Mouse (Mus musculus) MEL (cell line): ENCODE data around the gene Mtr.
A peak's percentile ranks its signal among the peaks of the same experiment; 100 is the strongest.

Source experiments
- CHD2 ChIP-seq: IDR thresholded peaks from 2 replicates; pipeline ENCODE4 v1.6.1; 2011; ENCODE audit warnings: low read length, improper control_type of control experiment
- CTCF ChIP-seq, 3 experiments: IDR thresholded peaks in 2 of 3; conservative IDR thresholded peaks in 1 of 3; 2 replicates each; pipeline ENCODE4 v1.5.1; 2011 to 2012; ENCODE audit warnings: low read length in 3 of 3, low read depth in 2 of 3, mild to moderate bottlenecking in 2 of 3, improper control_type of control experiment in 1 of 3, inconsistent platforms in 1 of 3, mixed read lengths in 1 of 3, moderate library complexity in 1 of 3; ENCODE audit not compliant: control insufficient read depth in 1 of 3, insufficient read depth in 1 of 3, poor library complexity in 1 of 3, severe bottlenecking in 1 of 3
- E2F4 ChIP-seq: IDR thresholded peaks from 2 replicates; pipeline ENCODE4 v1.6.1; 2011; ENCODE audit warnings: low read depth, low read length, improper control_type of control experiment, borderline replicate concordance
- EP300 ChIP-seq, 2 experiments: IDR thresholded peaks; 2 replicates each; pipeline ENCODE4 v1.6.1; 2011; ENCODE audit warnings: improper control_type of control experiment in 2 of 2, low read length in 2 of 2, low read depth in 1 of 2, mild to moderate bottlenecking in 1 of 2
- GABPA ChIP-seq: IDR thresholded peaks from 2 replicates; pipeline ENCODE4 v1.6.1; 2012; ENCODE audit warnings: low read depth, mild to moderate bottlenecking, inconsistent platforms, low read length, improper control_type of control experiment, moderate library complexity
- GATA1 ChIP-seq: IDR thresholded peaks from 2 replicates; pipeline ENCODE4 v1.6.1; 2011; ENCODE audit warnings: low read depth, low read length, improper control_type of control experiment
- MAFK ChIP-seq: IDR thresholded peaks from 2 replicates; pipeline ENCODE4 v1.6.1; 2011; ENCODE audit warnings: low read depth, mild to moderate bottlenecking, low read length, improper control_type of control experiment, borderline replicate concordance
- MEF2A ChIP-seq: IDR thresholded peaks from 2 replicates; pipeline ENCODE4 v1.6.1; 2014; ENCODE audit warnings: low read depth, mild to moderate bottlenecking, inconsistent platforms, low read length, improper control_type of control experiment; ENCODE audit not compliant: poor library complexity, insufficient replicate concordance, severe bottlenecking; ENCODE audit errors: extremely low read depth
- POLR2A ChIP-seq, 2 experiments: IDR thresholded peaks; 2 replicates each; pipeline ENCODE4 v1.6.1; 2011 to 2012; ENCODE audit warnings: low read length in 2 of 2, mild to moderate bottlenecking in 2 of 2, control low read depth in 1 of 2, improper control_type of control experiment in 1 of 2, low read depth in 1 of 2, moderate library complexity in 1 of 2; ENCODE audit not compliant: control insufficient read depth in 1 of 2, insufficient read depth in 1 of 2, poor library complexity in 1 of 2
- POLR2AphosphoS2 ChIP-seq: IDR thresholded peaks from 2 replicates; pipeline ENCODE4 v1.6.1; 2011; ENCODE audit warnings: low read length, improper control_type of control experiment

DNA sequence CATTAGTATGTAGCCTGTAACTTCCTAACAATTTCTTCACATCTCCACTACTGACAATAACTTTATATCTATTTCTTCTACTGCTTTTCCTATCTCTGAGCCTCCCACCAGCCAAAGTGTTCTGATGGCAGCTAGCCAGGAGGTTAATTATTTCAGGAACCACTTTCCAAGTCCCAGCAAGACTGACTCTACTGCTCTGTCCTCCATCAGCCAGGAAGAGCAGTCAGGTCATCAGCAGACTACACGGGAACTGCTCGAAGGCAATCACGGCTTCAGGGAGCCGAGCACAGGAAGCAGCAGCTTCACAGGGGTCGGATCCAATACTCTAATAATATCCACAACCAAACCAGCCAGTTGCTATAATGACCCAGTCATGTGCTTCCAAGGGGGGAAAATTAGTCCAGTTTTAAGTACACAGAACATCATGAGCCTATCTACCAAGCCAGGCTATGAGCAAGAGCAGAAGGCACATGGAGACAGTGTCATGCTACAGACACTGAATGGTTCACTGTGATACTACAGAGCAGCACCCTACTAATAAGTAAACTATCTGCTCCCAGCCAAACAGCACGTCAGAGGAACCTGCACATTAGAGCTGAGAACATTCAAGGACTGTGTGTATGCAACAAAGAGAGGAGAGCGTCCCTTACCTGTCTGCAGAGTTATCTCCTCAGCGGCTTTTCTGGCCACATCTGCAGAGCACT lies 8.6 kb downstream of the Mtr start:
- TF ChIP-seq EP300 (IDR thresholded peaks at IDR 0.05; ENCODE audit: low read depth in 1 of 2, low read length in 2 of 2) (peak in 1 of 2 experiments; percentile 68; a peak in 3 of 4 replicates), POLR2A (IDR thresholded peaks at IDR 0.05; ENCODE audit: control insufficient read depth in 1 of 2, insufficient read depth in 1 of 2, low read depth in 1 of 2, low read length in 2 of 2, poor library complexity in 1 of 2) (no peak), MEF2A (no peak), CTCF (IDR thresholded peaks at IDR 0.05 in 2 of 3, conservative IDR thresholded peaks at IDR 0.05 in 1 of 3; ENCODE audit: control insufficient read depth in 1 of 3, insufficient read depth in 1 of 3, low read depth in 2 of 3, low read length in 3 of 3, poor library complexity in 1 of 3, severe bottlenecking in 1 of 3) (no peak), GATA1 (no peak), POLR2AphosphoS2 (no peak), MAFK (no peak), E2F4 (no peak), GABPA (no peak), CHD2 (no peak)
